Mouse (Mus musculus) cerebellum, adult 11-12 months (tissue): ENCODE data around the gene Miox.

Experiments
- DNase-seq: peaks from one replicate; pipeline ENCODE4 v3.0.0; 2022

The Miox gene

GRCm38 (mm10) chr15:89316146-89316545, 18.1 kb upstream of the Miox start:
- DNase-seq: peak; percentile 46

- DNase-seq: no peak
Measured at GRCm38 (mm10) chr15:89321264-89321663, 12.9 kb upstream of the Miox start.

GRCm38 (mm10) chr15:89322670-89323522, 11.3 kb upstream of the Miox start, which contains the start of gene Adm2:
TSS of gene Adm2 (plus strand) at chr15:89322720.
- DNase-seq: no peak

GRCm38 (mm10) chr15:89323656-89324055, 10.5 kb upstream of the Miox start:
- DNase-seq: no peak

GRCm38 (mm10) chr15:89326441-89326840, 7.8 kb upstream of the Miox start:
- DNase-seq: no peak

- no peak for DNase-seq
Measured at GRCm38 (mm10) chr15:89334774-89335537, 758 bp downstream of the Miox start.

- no peak for DNase-seq
Measured at GRCm38 (mm10) chr15:89336422-89336821, 2.2 kb downstream of the Miox start.

- DNase-seq: no peak
Measured at GRCm38 (mm10) chr15:89339696-89340095, 5.5 kb downstream of the Miox start.

- DNase-seq: no peak
Measured at GRCm38 (mm10) chr15:89340136-89340535, 5.9 kb downstream of the Miox start.

- DNase-seq: no peak
Measured at GRCm38 (mm10) chr15:89341678-89342077, 7.5 kb downstream of the Miox start.

GRCm38 (mm10) chr15:89343325-89343724, 9.1 kb downstream of the Miox start:
- DNase-seq: no peak

GRCm38 (mm10) chr15:89350447-89350846, 16.2 kb downstream of the Miox start:
- no peak for DNase-seq

- no peak for DNase-seq
Measured at GRCm38 (mm10) chr15:89351302-89351701, 17.1 kb downstream of the Miox start.

GRCm38 (mm10) chr15:89352054-89352453, 17.9 kb downstream of the Miox start:
- no peak for DNase-seq

GRCm38 (mm10) chr15:89352795-89353194, 18.6 kb downstream of the Miox start:
- DNase-seq: peak; percentile 37

- peak; percentile 32 for DNase-seq
Measured at GRCm38 (mm10) chr15:89353837-89354236, 19.6 kb downstream of the Miox start.

GRCm38 (mm10) chr15:89354455-89354854, 20.3 kb downstream of the Miox start:
- peak; percentile 43 for DNase-seq

- peak; percentile 93 for DNase-seq
Measured at GRCm38 (mm10) chr15:89355241-89356187, 21.3 kb downstream of the Miox start, which contains the start of the genes Lmf2 and Ncaph2. TSS of gene Lmf2 (minus strand) at chr15:89355659. TSS of gene Ncaph2 (plus strand) at chr15:89355719.

- peak; percentile 56 for DNase-seq
Measured at GRCm38 (mm10) chr15:89356372-89356771, 22.2 kb downstream of the Miox start.

- DNase-seq: no peak
Measured at GRCm38 (mm10) chr15:89358784-89359183, 24.6 kb downstream of the Miox start.

GRCm38 (mm10) chr15:89363051-89363450, 28.9 kb downstream of the Miox start:
- DNase-seq: peak; percentile 27

- DNase-seq: peak; percentile 94
Measured at GRCm38 (mm10) chr15:89365141-89365551, 30.9 kb downstream of the Miox start.

GRCm38 (mm10) chr15:89372068-89372467, 37.9 kb downstream of the Miox start:
- no peak for DNase-seq
